In the genomic region with DNA sequence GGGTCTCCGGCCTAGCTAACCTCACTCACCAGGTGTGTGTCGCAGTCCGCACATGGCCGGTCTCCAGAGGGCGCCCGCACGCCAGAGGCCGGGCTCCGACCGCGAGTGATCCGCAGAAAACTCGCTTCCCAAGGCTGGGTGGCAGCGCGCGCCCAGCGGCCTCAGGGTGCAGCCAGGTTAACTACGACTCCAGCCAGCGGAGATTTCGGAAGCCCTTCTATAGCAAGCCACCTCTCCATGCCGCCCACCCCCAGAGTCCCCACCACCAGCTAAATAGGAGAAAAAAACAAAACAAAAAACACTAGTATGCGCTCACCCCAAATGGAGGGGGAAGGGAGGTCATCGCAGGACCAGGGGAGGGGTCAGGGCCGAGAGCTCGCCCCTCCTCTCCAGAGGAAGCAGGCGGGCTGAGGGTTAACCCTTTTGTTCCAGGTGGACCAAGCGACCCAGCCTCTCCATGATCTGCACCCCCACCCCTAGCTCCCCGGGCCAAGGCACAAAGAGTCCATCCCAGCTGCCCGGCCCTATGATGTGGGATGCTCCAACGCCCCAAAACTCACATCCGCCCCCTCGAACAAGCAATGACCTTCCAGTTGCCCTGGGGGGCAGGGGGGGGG, we compare ENCODE assay signal across 9 mouse cellular contexts. TPM values are rescaled to one million over a fixed set of nuclear protein-coding genes. Genes with fewer than 3 reads are reported as not detected.
A peak's percentile ranks its signal among the peaks of the same experiment; 100 is the strongest.
DNase-seq lines count a peak whose midpoint lies in the region; ATAC-seq lines count a peak whose summit lies in the region.
"Had no signal": no experiment of that assay in that cellular context is flagged by ENCODE, and none has a peak within 500 bp of the region (broad histone marks: within the 10 kb centered on the region; RNA-seq: fewer than 3 reads in every experiment).

No protein-coding gene starts in this region.

- no peaks in the 10 kb centered on the region for H3K36me3 ChIP-seq in liver, embryonic 13.5 days
- H3K36me3 ChIP-seq in neural tube, embryonic 11.5 days (ENCODE audit: control insufficient read depth, insufficient read depth, low read length), result no peaks in the 10 kb centered on the region

- peak overlapping the region; percentile 56 for H3K4me3 ChIP-seq in liver, embryonic 13.5 days (replicated peaks)
- H3K4me3 ChIP-seq in neural tube, embryonic 11.5 days (ENCODE audit: low read depth, low read length), result peak overlapping the region; percentile 65

- H3K4me2 ChIP-seq in liver, embryonic 13.5 days, result peak overlapping the region; percentile 50
- peak overlapping the region; percentile 97 for H3K4me2 ChIP-seq in neural tube, embryonic 11.5 days (ENCODE audit: low read depth)

- H3K9me3 ChIP-seq in liver, embryonic 13.5 days (replicated peaks), result no peaks in the 10 kb centered on the region
- no peaks in the 10 kb centered on the region for H3K9me3 ChIP-seq in neural tube, embryonic 11.5 days (ENCODE audit: control insufficient read depth, low read length)

- H3K27ac ChIP-seq in liver, embryonic 13.5 days, result peak overlapping the region; percentile 76; the same call in 1 of the 2 replicates
- H3K27ac ChIP-seq in neural tube, embryonic 11.5 days (ENCODE audit: low read depth, low read length), result peak overlapping the region; percentile 75

- peak; percentile 60 for ATAC-seq in liver, embryonic 13.5 days (ENCODE audit: low read depth)
- peak; percentile 26; the same call in 1 of the 2 replicates for ATAC-seq in neural tube, embryonic 11.5 days (ENCODE audit: insufficient read depth, low FRiP score, low TSS enrichment)

- peaks cover 92% of the 10 kb centered on the region for H3K27me3 ChIP-seq in liver, embryonic 13.5 days
- 0 out of 2 replicates have a peak, but pooled peaks cover 7% of the 10 kb centered on the region for H3K27me3 ChIP-seq in neural tube, embryonic 11.5 days (ENCODE audit: control insufficient read depth, insufficient read depth, low read length)

- WGBS in liver, embryonic 13.5 days (ENCODE audit: insufficient replicate concordance), result 1% methylated on average over 32 of the region's 32 CpGs
- under 1% methylated on average over 31 of the region's 32 CpGs for WGBS in neural tube, embryonic 11.5 days

- peak; percentile 10 for DNase-seq in cerebellum, adult 8-10 months
- no peak for DNase-seq in cerebellum, adult 11-12 months
- peak; percentile 46 for DNase-seq in brain, adult 2 months (ENCODE audit: low read depth, low spot score)
- peak; percentile 29 to 36 for DNase-seq in gastrocnemius, adult 8-10 months (ENCODE audit: low spot score in 2 of 2)
- DNase-seq in kidney, adult 11 months, result peak; percentile 26
- no peak for DNase-seq in liver, embryonic 13.5 days
- DNase-seq in neural tube, embryonic 11.5 days (ENCODE audit: low spot score), result peak; percentile 78
- no peak for DNase-seq in natural killer cell, adult 2 months (ENCODE audit: low spot score in 2 of 2)

- H3K9ac ChIP-seq in liver, embryonic 13.5 days, result no peak overlapping the region
- peak overlapping the region; percentile 81 for H3K9ac ChIP-seq in neural tube, embryonic 11.5 days (ENCODE audit: low read length)

- peaks cover 4% of the 10 kb centered on the region; the same call in 1 of the 2 replicates for H3K4me1 ChIP-seq in liver, embryonic 13.5 days (replicated peaks)
- peaks cover 31% of the 10 kb centered on the region for H3K4me1 ChIP-seq in neural tube, embryonic 11.5 days (ENCODE audit: control insufficient read depth, insufficient read depth, low read length)

RNA-seq across cellular contexts. Expression of a gene that starts 2.6 kb away (rescaled TPM):
- total RNA-seq in gastrocnemius, adult 8-10 months (2022), result 1 to 10 TPM; 1.3 to 5.7 (median 2.6) TPM
- polyA plus RNA-seq in liver, embryonic 13.5 days (2015; fragmentation: Nextera tagmentation; extraction: Ambion mirVana), result 5.4 and 7.3 TPM in 2 replicates
- polyA plus RNA-seq in neural tube, embryonic 11.5 days (2014; fragmentation: Nextera tagmentation; extraction: Ambion mirVana), result 7.7 and 8.1 TPM in 2 replicates
- total RNA-seq: hematopoietic stem cell, adult 5-6 weeks had no signal

RNA-seq across cellular contexts. Expression of a gene that starts 23.0 kb away (rescaled TPM):
- 10 to 100 TPM; 23.0 to 28.0 (median 26.2) TPM for total RNA-seq in gastrocnemius, adult 8-10 months (2022)
- polyA plus RNA-seq in liver, embryonic 13.5 days (2015; fragmentation: Nextera tagmentation; extraction: Ambion mirVana), result 1.8 and 2.1 TPM in 2 replicates
- 24.7 and 30.4 TPM in 2 replicates for polyA plus RNA-seq in neural tube, embryonic 11.5 days (2014; fragmentation: Nextera tagmentation; extraction: Ambion mirVana)

Comparison
In these comparisons a context has a peak if more than half of its experiments do, and no peak if none do; other contexts are left out.
1. DNase-seq: peak in cerebellum, adult 8-10 months (single experiment), brain, adult 2 months (single experiment), gastrocnemius, adult 8-10 months (2 of 2), kidney, adult 11 months (single experiment) and neural tube, embryonic 11.5 days (single experiment); none in cerebellum, adult 11-12 months (single experiment), liver, embryonic 13.5 days (single experiment) and natural killer cell, adult 2 months (0 of 2).